Mouse (Mus musculus) splenic B cell, adult 2 months (primary cell): ENCODE measurements around the gene BC053393.

Source experiments
- DNase-seq: peaks from one replicate; pipeline ENCODE4 v3.0.0-alpha.2; 2011; ENCODE audit warnings: low read depth, low spot score
- H3K27me3 ChIP-seq: 2 replicates; pipeline ENCODE4 v1.6.1; 2012; ENCODE audit warnings: mild to moderate bottlenecking, low read length, moderate library complexity, mixed read lengths; ENCODE audit not compliant: control insufficient read depth, poor library complexity, insufficient read depth, severe bottlenecking
- H3K36me3 ChIP-seq: 2 replicates; pipeline ENCODE4 v1.6.1; 2012; ENCODE audit warnings: mild to moderate bottlenecking, low read length, moderate library complexity, mixed read lengths; ENCODE audit not compliant: control insufficient read depth, poor library complexity, insufficient read depth, severe bottlenecking

BC053393 gene

GRCm38 (mm10) chr11:46571327-46571726 is at the start of gene BC053393:
Gene BC053393, plus strand, starts transcription at chr11:46571536.
- Histone ChIP-seq H3K27me3 (no peaks in the 10 kb centered on the region), H3K36me3 (no peaks in the 10 kb centered on the region)
- DNase-seq = no peak

GRCm38 (mm10) chr11:46522719-46523118 is 48.6 kb upstream of the BC053393 start:
- peak; percentile 24 for DNase-seq
- Histone ChIP-seq H3K27me3 (no peaks in the 10 kb centered on the region), H3K36me3 (no peaks in the 10 kb centered on the region)

- no peaks in the 10 kb centered on the region for H3K27me3 ChIP-seq
- H3K36me3 ChIP-seq = no peaks in the 10 kb centered on the region
- no peak for DNase-seq
These were observed 47.4 kb upstream of the BC053393 start, which contains the start of gene Gm12169 for GRCm38 (mm10) chr11:46523912-46524311. Gene Gm12169, plus strand, starts transcription at chr11:46524212.

DNA sequence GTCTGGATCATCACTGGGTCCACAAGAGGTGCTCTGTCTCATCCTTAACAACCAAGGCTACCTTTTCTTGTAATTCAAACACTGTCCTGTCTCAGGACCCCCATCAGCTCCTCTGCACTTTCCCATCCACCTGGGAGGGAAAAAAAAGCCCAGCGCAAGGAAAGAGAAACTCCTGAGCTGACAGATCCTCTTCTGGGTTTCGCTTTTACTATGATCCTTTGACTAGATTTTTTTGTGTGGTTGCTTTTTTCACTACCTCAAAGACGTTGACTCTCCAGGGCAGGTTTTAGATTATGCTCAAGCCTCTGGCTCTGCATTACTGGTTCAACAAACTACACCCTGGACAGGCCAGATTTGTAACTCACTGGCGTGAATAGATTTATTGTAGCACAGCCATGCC is 41.2 kb upstream of the BC053393 start:
- DNase-seq = no peak

DNA sequence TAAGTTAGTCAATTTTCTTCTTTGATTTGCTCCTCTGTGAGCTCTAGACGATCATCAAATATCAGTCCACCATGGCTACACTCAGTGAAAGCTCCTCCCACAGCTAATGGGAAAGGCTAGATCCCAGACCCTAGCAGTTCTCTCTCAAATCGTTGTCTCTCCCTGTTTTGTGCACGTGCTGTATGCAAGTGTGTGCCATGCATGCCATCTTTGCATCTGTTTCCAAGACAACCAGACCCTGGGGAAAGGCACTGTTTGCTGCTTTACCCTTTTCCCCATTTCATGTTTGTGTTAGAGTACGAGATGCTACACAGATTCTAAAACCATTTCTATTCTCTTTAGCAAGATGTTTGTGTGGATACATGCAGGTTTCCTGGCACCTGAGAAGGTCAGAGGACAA is 34.4 kb upstream of the BC053393 start:
- no peaks in the 10 kb centered on the region for H3K27me3 ChIP-seq
- no peak for DNase-seq
- H3K36me3 ChIP-seq = no peaks in the 10 kb centered on the region

More for the DNA sequence above, 41.2 kb upstream of the BC053393 start:
- Histone ChIP-seq H3K27me3 (no peaks in the 10 kb centered on the region), H3K36me3 (no peaks in the 10 kb centered on the region)

- no peak for DNase-seq
- Histone ChIP-seq H3K36me3 (no peaks in the 10 kb centered on the region), H3K27me3 (no peaks in the 10 kb centered on the region)
These were observed 27.8 kb upstream of the BC053393 start for GRCm38 (mm10) chr11:46543530-46543929.

- Histone ChIP-seq H3K36me3 (no peaks in the 10 kb centered on the region), H3K27me3 (no peaks in the 10 kb centered on the region)
- DNase-seq = no peak
These were observed 21.6 kb upstream of the BC053393 start for GRCm38 (mm10) chr11:46549721-46550120.

GRCm38 (mm10) chr11:46552741-46553140 is 18.6 kb upstream of the BC053393 start:
- H3K36me3 ChIP-seq = no peaks in the 10 kb centered on the region
- H3K27me3 ChIP-seq = no peaks in the 10 kb centered on the region
- no peak for DNase-seq

DNA sequence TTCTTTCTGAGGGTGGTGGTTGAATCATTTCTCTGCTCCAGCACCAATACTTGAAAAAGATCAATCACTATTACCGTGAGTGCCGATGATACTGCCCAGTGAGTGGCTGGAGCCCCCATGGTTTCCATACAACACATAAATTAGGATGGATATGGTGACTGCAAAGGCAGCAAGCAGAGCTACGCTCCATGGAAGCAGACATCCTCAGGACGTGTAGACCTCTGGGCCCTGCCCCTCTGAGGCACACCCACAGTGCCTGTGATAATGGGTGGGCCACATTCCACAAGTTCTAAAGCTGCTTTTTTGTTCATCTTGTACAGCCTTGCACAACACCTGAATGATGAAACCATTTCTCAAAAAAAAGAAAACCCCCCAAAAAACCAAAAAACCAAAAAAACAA is 10.2 kb upstream of the BC053393 start:
- Histone ChIP-seq H3K27me3 (no peaks in the 10 kb centered on the region), H3K36me3 (no peaks in the 10 kb centered on the region)
- DNase-seq = no peak

DNA sequence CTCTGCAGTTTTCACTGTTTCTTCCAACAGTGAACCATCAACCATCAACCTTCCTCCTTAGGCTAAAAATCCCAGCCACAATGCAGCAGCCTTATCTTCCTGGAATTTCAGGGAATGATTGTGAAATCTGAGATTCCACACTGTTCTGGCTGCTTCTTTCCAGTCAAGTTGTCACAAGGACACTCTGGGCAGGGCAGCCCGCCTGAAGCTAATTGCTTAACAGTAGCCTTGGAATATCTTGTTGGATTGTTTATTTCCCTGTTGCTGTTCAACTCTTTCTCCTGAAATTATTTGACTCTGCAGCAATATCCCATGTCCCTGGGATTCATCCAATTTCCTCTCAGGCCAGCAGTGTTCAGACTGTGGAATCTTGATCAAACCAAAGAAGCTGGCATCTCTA is 6.7 kb upstream of the BC053393 start:
- Histone ChIP-seq H3K27me3 (no peaks in the 10 kb centered on the region), H3K36me3 (no peaks in the 10 kb centered on the region)
- no peak for DNase-seq

GRCm38 (mm10) chr11:46565967-46566366 is 5.4 kb upstream of the BC053393 start:
- Histone ChIP-seq H3K36me3 (no peaks in the 10 kb centered on the region), H3K27me3 (no peaks in the 10 kb centered on the region)
- no peak for DNase-seq

DNA sequence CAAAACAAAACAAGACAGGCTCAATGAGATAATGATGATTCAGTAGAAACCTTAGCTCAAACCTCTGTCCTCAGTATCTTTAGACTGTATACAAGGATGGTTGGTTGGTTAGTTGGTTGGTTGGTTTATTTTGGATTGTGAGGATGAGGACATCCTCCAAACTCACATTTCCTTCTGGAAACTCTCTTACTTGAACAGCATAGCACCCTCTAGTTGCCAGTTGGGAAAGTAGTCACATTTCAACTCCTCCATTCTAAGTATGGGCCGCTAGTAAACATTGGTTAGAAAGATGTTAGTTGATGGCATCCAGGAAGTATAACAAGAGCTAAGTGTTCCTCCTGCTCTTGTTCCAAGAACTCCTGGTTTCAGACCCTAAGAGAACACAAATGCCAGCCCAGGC is 2.2 kb upstream of the BC053393 start:
- Histone ChIP-seq H3K27me3 (no peaks in the 10 kb centered on the region), H3K36me3 (no peaks in the 10 kb centered on the region)
- no peak for DNase-seq

DNA sequence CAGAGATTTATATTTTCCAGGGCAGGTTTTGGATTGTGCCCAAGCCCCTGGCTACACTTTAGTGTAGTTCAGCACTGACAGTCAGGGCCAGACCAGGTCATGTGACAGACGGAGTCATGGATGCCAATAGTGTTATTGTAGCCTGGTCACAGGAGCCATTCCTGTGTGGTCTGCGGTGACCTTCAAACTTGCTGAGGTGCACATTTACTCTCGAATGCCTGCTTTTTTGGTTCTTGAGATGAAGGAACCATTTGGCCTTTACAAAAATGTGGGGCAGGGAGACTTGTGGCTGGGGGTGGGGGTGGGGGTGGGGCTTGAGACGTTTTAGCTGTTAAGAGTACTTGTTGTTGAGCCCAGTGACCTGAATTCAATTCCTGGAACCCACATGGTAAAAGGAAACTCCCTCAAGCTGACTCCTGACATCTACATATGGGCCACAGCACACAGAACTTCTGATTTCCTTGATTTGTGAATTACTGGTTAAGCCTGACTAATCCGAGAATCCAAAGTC is 7.5 kb downstream of the BC053393 start:
- Histone ChIP-seq H3K27me3 (no peaks in the 10 kb centered on the region; the same call in 1 of the 2 replicates), H3K36me3 (no peaks in the 10 kb centered on the region)
- no peak for DNase-seq

GRCm38 (mm10) chr11:46580428-46580827 is 9.1 kb downstream of the BC053393 start:
- Histone ChIP-seq H3K27me3 (no peaks in the 10 kb centered on the region; the same call in 1 of the 2 replicates), H3K36me3 (no peaks in the 10 kb centered on the region)
- DNase-seq = no peak

GRCm38 (mm10) chr11:46582741-46583140 is 11.4 kb downstream of the BC053393 start:
- no peak for DNase-seq
- no peaks in the 10 kb centered on the region for H3K36me3 ChIP-seq
- no peaks in the 10 kb centered on the region; the same call in 1 of the 2 replicates for H3K27me3 ChIP-seq

DNA sequence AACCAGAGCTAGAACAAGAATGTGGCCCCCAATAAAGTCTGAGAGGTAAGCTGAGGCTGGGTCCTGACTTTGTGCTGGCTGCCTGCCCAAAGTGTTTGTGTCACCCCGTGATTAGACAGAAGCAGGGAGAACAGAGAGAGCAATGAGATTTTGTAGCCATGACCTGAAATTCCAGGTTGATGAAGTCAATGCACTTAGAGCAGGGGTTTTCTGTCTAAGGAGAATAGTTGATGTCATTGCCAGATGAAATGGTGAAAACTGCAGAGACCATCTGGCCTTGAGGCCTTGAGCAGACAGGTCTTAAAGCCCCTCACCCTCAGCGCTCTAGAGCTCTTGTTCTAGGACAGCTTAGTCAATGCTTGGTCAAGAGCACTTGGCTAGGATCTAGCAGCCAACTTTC is 21.1 kb downstream of the BC053393 start:
- DNase-seq = no peak
- no peaks in the 10 kb centered on the region for H3K36me3 ChIP-seq

More for the DNA sequence above, 21.1 kb downstream of the BC053393 start:
- H3K27me3 ChIP-seq = no peaks in the 10 kb centered on the region
